ENCODE assay signal across 19 mouse cellular contexts in genomic region chr4:100674916-100675315, GRCm38 (mm10).
DNase-seq lines count a peak whose midpoint lies in the region; ATAC-seq lines count a peak whose summit lies in the region.
"Had no signal": no experiment of that assay in that cellular context is flagged by ENCODE, and none has a peak within 500 bp of the region (broad histone marks: within the 10 kb centered on the region; RNA-seq: fewer than 3 reads in every experiment).

No protein-coding gene starts in this region.

- H3K27ac ChIP-seq in limb, embryonic 11.5 days (replicated peaks; ENCODE audit: low read depth, low read length) = no peak overlapping the region
- no peak overlapping the region for H3K27ac ChIP-seq in limb, embryonic 10.5 days
- no peak overlapping the region for H3K27ac ChIP-seq in kidney, embryonic 15.5 days
- H3K27ac ChIP-seq: embryonic facial prominence, embryonic 12.5 days; hindbrain, embryonic 10.5 days; hindbrain, embryonic 15.5 days had no signal

- no peaks in the 10 kb centered on the region for H3K9me3 ChIP-seq in limb, embryonic 11.5 days (ENCODE audit: control insufficient read depth, low read length)
- no peaks in the 10 kb centered on the region for H3K9me3 ChIP-seq in limb, embryonic 10.5 days (replicated peaks)
- H3K9me3 ChIP-seq in kidney, embryonic 15.5 days (replicated peaks) = no peaks in the 10 kb centered on the region
- H3K9me3 ChIP-seq: embryonic facial prominence, embryonic 12.5 days; heart, embryonic 12.5 days; hindbrain, embryonic 10.5 days; hindbrain, embryonic 15.5 days had no signal

- no peaks in the 10 kb centered on the region for H3K27me3 ChIP-seq in limb, embryonic 11.5 days (ENCODE audit: control insufficient read depth, insufficient read depth, low read length)
- H3K27me3 ChIP-seq in limb, embryonic 10.5 days (ENCODE audit: low read depth, poor library complexity, severe bottlenecking) = no peaks in the 10 kb centered on the region
- no peaks in the 10 kb centered on the region for H3K27me3 ChIP-seq in kidney, embryonic 15.5 days
- H3K27me3 ChIP-seq: CH12.LX; embryonic facial prominence, embryonic 12.5 days; heart, embryonic 12.5 days; hindbrain, embryonic 15.5 days; Patski had no signal

- ATAC-seq in limb, embryonic 11.5 days (ENCODE audit: insufficient number of reproducible peaks, low FRiP score, low TSS enrichment, low read depth) = no peak
- no peak for ATAC-seq in kidney, embryonic 15.5 days (replicated peaks; ENCODE audit: low FRiP score)
- ATAC-seq: activated CD4-positive, CD25-positive, alpha-beta regulatory T cell, adult 4 months; forebrain, embryonic 16.5 days; Patski had no signal

- H3K4me1 ChIP-seq in limb, embryonic 11.5 days (ENCODE audit: control insufficient read depth, insufficient read depth, low read length) = peaks cover 8% of the 10 kb centered on the region; the same call in 1 of the 2 replicates
- H3K4me1 ChIP-seq in limb, embryonic 10.5 days = peaks cover 19% of the 10 kb centered on the region; the same call in 1 of the 2 replicates
- H3K4me1 ChIP-seq in kidney, embryonic 15.5 days = no peaks in the 10 kb centered on the region
- H3K4me1 ChIP-seq: embryonic facial prominence, embryonic 12.5 days; hindbrain, embryonic 10.5 days; hindbrain, embryonic 15.5 days had no signal

- H3K4me3 ChIP-seq in limb, embryonic 11.5 days (ENCODE audit: low read depth, low read length) = no peak overlapping the region
- H3K4me3 ChIP-seq in limb, embryonic 10.5 days = no peak overlapping the region
- H3K4me3 ChIP-seq in kidney, embryonic 15.5 days (replicated peaks) = no peak overlapping the region
- H3K4me3 ChIP-seq: embryonic facial prominence, embryonic 12.5 days; heart, embryonic 12.5 days; hindbrain, embryonic 10.5 days; hindbrain, embryonic 15.5 days had no signal

- WGBS in limb, embryonic 11.5 days = 40% methylated on average over 4 of the region's 4 CpGs
- WGBS in limb, embryonic 10.5 days = 57% methylated on average over 4 of the region's 4 CpGs
- 55% methylated on average over 4 of the region's 4 CpGs for WGBS in kidney, embryonic 15.5 days

- peak; percentile 26 for DNase-seq in limb, embryonic 11.5 days (ENCODE audit: low spot score)
- DNase-seq in limb, embryonic 10.5 days (ENCODE audit: low spot score) = no peak
- peak; percentile 4 for DNase-seq in adrenal gland, adult 8-10 months
- peak; percentile 10 for DNase-seq in adrenal gland, postnatal 25 days
- DNase-seq in skeletal muscle tissue, adult 2 months (ENCODE audit: low read depth, low spot score) = peak; percentile 16
- DNase-seq in kidney, postnatal 4 days = no peak
- DNase-seq: cerebellum, adult 11 months; cerebellum, adult 8-10 months; cerebellum, postnatal 25 days; gastrocnemius, postnatal 14 days had no signal

- no peak overlapping the region for H3K9ac ChIP-seq in limb, embryonic 11.5 days (ENCODE audit: low read length)
- no peak overlapping the region for H3K9ac ChIP-seq in kidney, embryonic 15.5 days
- H3K9ac ChIP-seq: embryonic facial prominence, embryonic 12.5 days; heart, embryonic 12.5 days; hindbrain, embryonic 15.5 days had no signal

- H3K36me3 ChIP-seq in limb, embryonic 11.5 days (ENCODE audit: control insufficient read depth, insufficient read depth, low read length) = no peaks in the 10 kb centered on the region
- no peaks in the 10 kb centered on the region for H3K36me3 ChIP-seq in limb, embryonic 10.5 days
- H3K36me3 ChIP-seq in kidney, embryonic 15.5 days = no peaks in the 10 kb centered on the region
- H3K36me3 ChIP-seq: embryonic facial prominence, embryonic 12.5 days; heart, embryonic 12.5 days; hindbrain, embryonic 10.5 days; hindbrain, embryonic 15.5 days had no signal

- H3K4me2 ChIP-seq in limb, embryonic 11.5 days (ENCODE audit: low read depth, severe bottlenecking) = no peak overlapping the region
- no peak overlapping the region for H3K4me2 ChIP-seq in kidney, embryonic 15.5 days
- H3K4me2 ChIP-seq: embryonic facial prominence, embryonic 12.5 days; heart, embryonic 12.5 days; hindbrain, embryonic 15.5 days had no signal

Comparison
In these comparisons a context has a peak if more than half of its experiments do, and no peak if none do; other contexts are left out.
1. DNase-seq: peak in limb, embryonic 11.5 days (single experiment), adrenal gland, adult 8-10 months (single experiment), adrenal gland, postnatal 25 days (single experiment) and skeletal muscle tissue, adult 2 months (single experiment); none in limb, embryonic 10.5 days (single experiment) and kidney, postnatal 4 days (0 of 2).